Mouse (Mus musculus) liver, embryonic 16.5 days (tissue): ENCODE results near the gene Serinc4. TPM values are rescaled to one million over a fixed set of nuclear protein-coding genes. Genes with fewer than 3 reads are reported as not detected.
A peak's percentile ranks its signal among the peaks of the same experiment; 100 is the strongest.

Experiments used
- ATAC-seq: fragments of 200-750 bp; cut with Nextera tagmentation; 2 replicates; pipeline ENCODE4 v1.8.0; 2017; ENCODE audit warnings: low read depth, mild to moderate bottlenecking, moderate number of reproducible peaks, moderate library complexity
- H3K27ac ChIP-seq: fragments of 300-500 bp; sonication (generic); 2 replicates; pipeline ENCODE4 v1.5.1; 2014; ENCODE audit warnings: mild to moderate bottlenecking, low read length
- H3K27me3 ChIP-seq: fragments of 300-500 bp; sonication (generic); 2 replicates; pipeline ENCODE4 v1.6.1; 2014; ENCODE audit warnings: low read depth, low read length, mixed read lengths; ENCODE audit not compliant: control insufficient read depth, insufficient read depth
- H3K36me3 ChIP-seq: fragments of 300-500 bp; sonication (generic); 2 replicates; pipeline ENCODE4 v1.6.1; 2014; ENCODE audit warnings: mild to moderate bottlenecking; ENCODE audit not compliant: control insufficient read depth, insufficient read depth
- H3K4me1 ChIP-seq: fragments of 300-500 bp; sonication (generic); 2 replicates; pipeline ENCODE4 v1.6.1; 2014; ENCODE audit warnings: low read depth, low read length, mixed read lengths; ENCODE audit not compliant: control insufficient read depth
- H3K4me2 ChIP-seq: fragments of 300-500 bp; sonication (generic); 2 replicates; pipeline ENCODE4 v1.6.1; 2014; ENCODE audit warnings: low read depth, low read length, mixed read lengths
- H3K4me3 ChIP-seq: fragments of 300-500 bp; sonication (generic); 2 replicates; pipeline ENCODE4 v1.5.1; 2014; ENCODE audit warnings: low read depth, mild to moderate bottlenecking, low read length
- H3K9ac ChIP-seq: fragments of 300-500 bp; sonication (generic); 2 replicates; pipeline ENCODE4 v1.6.1; 2014; ENCODE audit warnings: low read depth, low read length
- H3K9me3 ChIP-seq: fragments of 300-500 bp; sonication (generic); replicated peaks from 2 replicates; pipeline ENCODE4 v1.6.1; 2016; ENCODE audit warnings: low read length; ENCODE audit not compliant: control insufficient read depth
- WGBS: fragments of 180-500 bp; shearing (Covaris S2); extraction: QIAGEN DNeasy Blood & Tissue Kit; methylation state at CpG from one replicate; pipeline ENCODE4 v1.1.7; 2014; ENCODE audit not compliant: insufficient replicate concordance; 5-methylcytosine and 5-hydroxymethylcytosine counted together
- polyA plus RNA-seq: library from polyadenylated mRNA; unstranded; fragments of >200 nt; fragmentation: Nextera tagmentation; extraction: Ambion mirVana; gene quantifications from 2 replicates; pipeline ENCODE4 v1.2.1, GENCODE M21; 2015

Serinc4 gene
- polyA plus RNA-seq, 1 experiment from 2014 or later: 0.05 TPM

DNA sequence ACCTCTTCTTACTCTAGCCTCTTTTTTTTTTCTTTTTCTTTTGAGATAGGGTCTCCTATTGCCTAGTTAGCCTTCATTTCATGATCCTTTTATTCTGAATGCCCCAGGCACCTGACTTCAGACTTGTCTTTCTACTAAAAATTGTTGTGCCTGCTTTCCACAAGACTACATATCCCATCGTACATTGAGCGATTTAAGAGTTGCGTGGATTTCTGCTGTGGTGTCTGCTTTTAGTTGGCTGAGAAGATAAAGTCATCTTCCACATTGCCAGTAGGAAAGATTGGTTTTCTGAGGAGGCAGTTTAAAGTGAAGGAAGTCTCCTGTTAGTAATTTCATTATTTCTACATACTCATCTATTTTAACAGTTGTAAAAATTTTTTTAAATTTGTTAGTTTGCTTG lies 41.0 kb downstream of the Serinc4 start:
- Histone ChIP-seq H3K4me1 (peaks cover 18% of the 10 kb centered on the region), H3K36me3 (no peaks in the 10 kb centered on the region; the same call in 1 of the 2 replicates), H3K27me3 (no peaks in the 10 kb centered on the region), H3K4me3 (peak overlapping the region; percentile 35; the same call in 1 of the 2 replicates), H3K4me2 (peak overlapping the region; percentile 66; the same call in 1 of the 2 replicates), H3K27ac (no peak overlapping the region), H3K9me3 (no peaks in the 10 kb centered on the region), H3K9ac (no peak overlapping the region)
- 63% methylated on average over 3 of the region's 3 CpGs for WGBS
- no peak for ATAC-seq

- Histone ChIP-seq H3K36me3 (no peaks in the 10 kb centered on the region; the same call in 1 of the 2 replicates), H3K4me1 (peaks cover 18% of the 10 kb centered on the region), H3K27me3 (no peaks in the 10 kb centered on the region), H3K9me3 (no peaks in the 10 kb centered on the region), H3K4me2 (peak overlapping the region; percentile 66), H3K9ac (no peak overlapping the region; the same call in 1 of the 2 replicates), H3K27ac (no peak overlapping the region), H3K4me3 (peak overlapping the region; percentile 35)
- whole genome bisulfite sequencing: 23% methylated on average over 3 of the region's 3 CpGs
- no peak for ATAC-seq
Measured at GRCm38 (mm10) chr2:121415103-121415502, 41.5 kb downstream of the Serinc4 start.

DNA sequence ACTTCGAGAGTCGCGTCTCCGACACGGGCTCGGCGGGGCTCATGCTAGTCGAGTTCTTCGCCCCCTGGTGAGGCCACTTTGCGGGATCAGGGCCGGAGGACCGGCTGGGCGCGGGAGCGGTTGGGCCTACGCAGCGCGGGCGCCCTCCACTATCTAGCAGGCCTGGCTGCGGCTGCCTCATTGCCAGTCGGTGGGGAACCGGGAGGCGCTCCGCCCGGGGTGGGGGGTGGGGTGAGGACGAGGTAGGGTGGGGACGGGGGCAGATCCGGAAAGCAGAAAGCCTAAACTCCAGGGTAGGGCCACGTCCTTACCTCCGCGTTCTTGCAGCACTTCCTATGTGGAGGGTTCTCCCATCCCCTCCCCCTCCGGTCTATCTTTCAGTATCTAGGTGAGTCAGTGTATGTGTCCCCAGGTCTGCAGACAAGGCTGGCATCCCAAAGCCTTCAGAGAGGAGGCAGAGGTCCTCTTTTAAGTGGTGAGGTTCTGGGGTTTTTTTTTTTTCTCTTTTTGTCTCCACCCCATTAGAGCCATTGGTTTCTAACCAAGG lies 42.4 kb downstream of the Serinc4 start:
- Histone ChIP-seq H3K4me3 (peak overlapping the region; percentile 95), H3K36me3 (no peaks in the 10 kb centered on the region; the same call in 1 of the 2 replicates), H3K27ac (peak overlapping the region; percentile 93), H3K4me1 (peaks cover 18% of the 10 kb centered on the region), H3K27me3 (no peaks in the 10 kb centered on the region), H3K9me3 (no peaks in the 10 kb centered on the region), H3K4me2 (peak overlapping the region; percentile 66), H3K9ac (peak overlapping the region; percentile 97)
- ATAC-seq: peak; percentile 58
- WGBS: 0% methylated on average over 32 of the region's 32 CpGs

DNA sequence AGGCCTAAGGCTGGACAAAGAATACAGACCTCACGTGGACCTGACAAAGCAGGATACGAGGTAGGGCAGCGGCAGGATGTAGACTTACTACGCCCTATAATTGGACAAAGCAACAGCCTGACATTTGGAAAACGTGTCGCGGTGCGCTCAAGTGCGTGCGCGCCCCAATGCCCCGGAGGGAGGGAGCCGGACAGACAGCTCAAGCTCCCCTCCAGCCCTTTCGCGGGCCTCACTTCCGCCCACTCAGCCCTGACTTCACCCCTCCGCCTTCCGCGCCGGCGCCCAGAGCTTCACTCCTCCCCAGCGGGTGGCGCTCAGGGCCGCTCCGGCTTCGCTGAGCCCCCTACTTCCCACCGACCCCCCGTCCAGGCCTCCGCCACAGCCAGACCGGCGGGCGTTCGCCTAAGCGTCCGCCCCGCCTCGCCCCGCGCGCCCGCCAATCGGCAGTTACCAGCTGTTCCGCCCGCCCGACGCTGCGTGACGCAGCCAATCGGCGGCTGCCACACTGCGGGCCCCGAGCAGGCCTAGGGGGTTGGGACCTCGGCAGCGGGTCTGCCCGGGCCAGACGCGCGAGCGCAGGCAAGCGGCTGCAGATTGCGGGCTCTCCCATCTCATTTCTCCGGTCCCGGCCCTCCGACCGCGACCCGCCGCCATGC lies 43.1 kb downstream of the Serinc4 start, which contains the start of the genes Pdia3 and Catsper2:
Gene Pdia3, plus strand, starts transcription at position 389 of the 656 bp plus-strand sequence.
Gene Catsper2, minus strand, starts transcription at position 406 of the 656 bp plus-strand sequence.
- Histone ChIP-seq H3K27me3 (no peaks in the 10 kb centered on the region), H3K4me1 (peaks cover 18% of the 10 kb centered on the region), H3K36me3 (no peaks in the 10 kb centered on the region; the same call in 1 of the 2 replicates), H3K4me3 (peak within 1 kb of the TSS; percentile 95), H3K9ac (peak within 1 kb of the TSS; percentile 97), H3K27ac (peak within 1 kb of the TSS; percentile 93), H3K9me3 (no peaks in the 10 kb centered on the region), H3K4me2 (peak within 1 kb of the TSS; percentile 85)
- under 1% methylated on average over 68 of the region's 68 CpGs for WGBS
- peak; percentile 98 for ATAC-seq

- peak overlapping the region; percentile 87 for H3K27ac ChIP-seq
- no peaks in the 10 kb centered on the region for H3K27me3 ChIP-seq
- ATAC-seq: no peak
- H3K4me3 ChIP-seq: peak overlapping the region; percentile 95
- H3K4me1 ChIP-seq: peaks cover 18% of the 10 kb centered on the region
- no peaks in the 10 kb centered on the region for H3K36me3 ChIP-seq
- no peaks in the 10 kb centered on the region for H3K9me3 ChIP-seq
- peak overlapping the region; percentile 85 for H3K4me2 ChIP-seq
- under 1% methylated on average over 4 of the region's 4 CpGs for WGBS
- H3K9ac ChIP-seq: peak overlapping the region; percentile 91
Measured at GRCm38 (mm10) chr2:121412843-121413386, 43.7 kb downstream of the Serinc4 start.

- no peak overlapping the region for H3K4me2 ChIP-seq
- H3K4me3 ChIP-seq: no peak overlapping the region
- H3K4me1 ChIP-seq: peaks cover 6% of the 10 kb centered on the region
- H3K27ac ChIP-seq: no peak overlapping the region
- H3K9ac ChIP-seq: no peak overlapping the region
- WGBS: 20% methylated on average over 4 of the region's 4 CpGs
- H3K9me3 ChIP-seq: no peaks in the 10 kb centered on the region
- H3K36me3 ChIP-seq: no peaks in the 10 kb centered on the region
- no peak for ATAC-seq
- no peaks in the 10 kb centered on the region for H3K27me3 ChIP-seq
Measured at GRCm38 (mm10) chr2:121408160-121408559, 48.4 kb downstream of the Serinc4 start.

GRCm38 (mm10) chr2:121403296-121403695 lies 53.3 kb downstream of the Serinc4 start:
- Histone ChIP-seq H3K9me3 (no peaks in the 10 kb centered on the region), H3K9ac (no peak overlapping the region), H3K27ac (no peak overlapping the region), H3K4me2 (no peak overlapping the region), H3K27me3 (no peaks in the 10 kb centered on the region), H3K4me1 (no peaks in the 10 kb centered on the region), H3K4me3 (no peak overlapping the region), H3K36me3 (no peaks in the 10 kb centered on the region)
- ATAC-seq: no peak

DNA sequence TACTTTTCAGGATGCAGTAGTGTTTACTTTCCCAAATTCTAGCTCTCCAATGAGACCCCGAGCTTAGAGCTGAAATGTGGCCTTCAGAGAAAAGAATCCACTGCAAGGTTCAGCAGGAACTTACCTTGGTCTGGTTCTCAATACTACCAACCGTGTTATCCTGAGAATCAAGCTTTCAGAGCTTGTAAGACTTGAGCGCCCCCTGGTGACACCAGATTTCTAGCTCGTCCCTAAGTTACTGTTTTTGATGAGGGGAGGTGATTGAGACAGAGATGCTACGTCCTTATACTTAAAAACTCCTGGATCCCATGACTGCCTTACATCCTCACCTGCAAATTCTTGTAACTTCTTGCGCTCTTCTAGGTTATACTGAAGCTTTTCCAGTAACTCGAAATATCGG lies 60.0 kb downstream of the Serinc4 start:
- H3K4me1 ChIP-seq: no peaks in the 10 kb centered on the region
- WGBS: 9% methylated on average over 8 of the region's 8 CpGs
- no peak overlapping the region for H3K9ac ChIP-seq
- H3K4me3 ChIP-seq: no peak overlapping the region
- H3K9me3 ChIP-seq: no peaks in the 10 kb centered on the region
- no peak for ATAC-seq
- H3K4me2 ChIP-seq: no peak overlapping the region
- no peak overlapping the region for H3K27ac ChIP-seq
- no peaks in the 10 kb centered on the region for H3K36me3 ChIP-seq
- H3K27me3 ChIP-seq: no peaks in the 10 kb centered on the region
